Mouse (Mus musculus) intestine, embryonic 16.5 days (tissue): ENCODE results near the gene Podnl1. TPM values are rescaled to one million over a fixed set of nuclear protein-coding genes. Genes with fewer than 3 reads are reported as not detected.

Experiments
- ATAC-seq: fragments of 200-750 bp; cut with Nextera tagmentation; 2 replicates; pipeline ENCODE4 v1.8.0; 2017; ENCODE audit warnings: moderate TSS enrichment, moderate library complexity
- H3K27ac ChIP-seq: fragments of 300-500 bp; sonication (generic); 2 replicates; pipeline ENCODE4 v1.5.1; 2014; ENCODE audit warnings: mild to moderate bottlenecking, low read length
- H3K27me3 ChIP-seq: fragments of 300-500 bp; sonication (generic); replicated peaks from 2 replicates; pipeline ENCODE4 v1.6.1; 2014; ENCODE audit warnings: low read length, control low read depth, mixed read lengths; ENCODE audit not compliant: control insufficient read depth, insufficient read depth
- H3K36me3 ChIP-seq: fragments of 300-500 bp; sonication (generic); 2 replicates; pipeline ENCODE4 v1.6.1; 2014; ENCODE audit warnings: low read length, control low read depth; ENCODE audit not compliant: control insufficient read depth, insufficient read depth
- H3K4me1 ChIP-seq: fragments of 300-500 bp; sonication (generic); 2 replicates; pipeline ENCODE4 v1.6.1; 2014; ENCODE audit warnings: low read length, control low read depth, mixed read lengths; ENCODE audit not compliant: control insufficient read depth, insufficient read depth
- H3K4me2 ChIP-seq: fragments of 300-500 bp; sonication (generic); 2 replicates; pipeline ENCODE4 v1.6.1; 2014; ENCODE audit warnings: low read depth, low read length, control low read depth
- H3K4me3 ChIP-seq: fragments of 300-500 bp; sonication (generic); 2 replicates; pipeline ENCODE4 v1.5.1; 2014; ENCODE audit warnings: mild to moderate bottlenecking, low read length
- H3K9ac ChIP-seq: fragments of 300-500 bp; sonication (generic); 2 replicates; pipeline ENCODE4 v1.6.1; 2014; ENCODE audit warnings: low read depth, low read length
- H3K9me3 ChIP-seq: fragments of 300-500 bp; sonication (generic); 2 replicates; pipeline ENCODE4 v1.6.1; 2016; ENCODE audit warnings: low read length, control low read depth; ENCODE audit not compliant: control insufficient read depth
- WGBS: fragments of 180-500 bp; shearing (Covaris S2); extraction: QIAGEN DNeasy Blood & Tissue Kit; methylation state at CpG from one replicate; pipeline ENCODE4 v1.1.7; 2014; 5-methylcytosine and 5-hydroxymethylcytosine counted together
- microRNA counts: library from miRNA; unstranded; fragments of <30 nt; microRNA quantifications from one replicate; lab custom pipeline; 2016
- microRNA-seq: library from miRNA; unstranded; fragments of <30 nt; microRNA quantifications from one replicate; pipeline ENCODE4, GENCODE M21; 2016
- polyA plus RNA-seq: library from polyadenylated mRNA; unstranded; fragments of >200 nt; fragmentation: Nextera tagmentation; extraction: Ambion mirVana; gene quantifications from 2 replicates; pipeline ENCODE4 v1.2.1, GENCODE M21; 2015

Gene Podnl1
- polyA plus RNA-seq, 1 experiment from 2014 or later: 0.38 TPM

- Histone ChIP-seq H3K9me3 (no peaks in the 10 kb centered on the region), H3K4me3 (no peak overlapping the region), H3K36me3 (peaks cover 5% of the 10 kb centered on the region), H3K9ac (no peak overlapping the region), H3K27me3 (no peaks in the 10 kb centered on the region), H3K27ac (no peak overlapping the region), H3K4me2 (no peak overlapping the region), H3K4me1 (peaks cover 3% of the 10 kb centered on the region; the same call in 1 of the 2 replicates)
- 88% methylated on average over 6 of the region's 6 CpGs for WGBS
- ATAC-seq: no peak
These were observed 48.1 kb downstream of the Podnl1 start for GRCm38 (mm10) chr8:84173861-84174260.

DNA sequence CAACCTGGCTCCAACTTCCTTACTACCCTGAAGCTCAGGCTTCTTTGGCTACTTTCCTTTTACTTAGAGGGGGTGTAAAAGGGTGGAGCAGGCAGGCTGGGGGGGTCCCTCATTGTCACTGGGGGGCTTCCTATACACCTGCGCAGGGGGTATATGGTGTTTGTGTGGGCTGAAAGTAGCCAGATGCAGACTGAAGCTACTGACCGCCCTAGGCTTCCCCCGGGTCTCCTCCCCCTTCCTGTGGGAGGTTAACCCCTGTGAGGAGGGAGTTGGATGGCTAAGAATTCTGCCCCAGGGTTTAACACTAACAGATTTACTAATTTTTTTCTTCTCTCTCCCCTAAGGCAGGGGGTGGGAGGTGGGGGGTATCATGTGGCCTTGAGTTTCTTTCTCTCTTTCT, 50.8 kb downstream of the Podnl1 start:
- no peak overlapping the region for H3K4me2 ChIP-seq
- H3K9ac ChIP-seq: no peak overlapping the region

DNA sequence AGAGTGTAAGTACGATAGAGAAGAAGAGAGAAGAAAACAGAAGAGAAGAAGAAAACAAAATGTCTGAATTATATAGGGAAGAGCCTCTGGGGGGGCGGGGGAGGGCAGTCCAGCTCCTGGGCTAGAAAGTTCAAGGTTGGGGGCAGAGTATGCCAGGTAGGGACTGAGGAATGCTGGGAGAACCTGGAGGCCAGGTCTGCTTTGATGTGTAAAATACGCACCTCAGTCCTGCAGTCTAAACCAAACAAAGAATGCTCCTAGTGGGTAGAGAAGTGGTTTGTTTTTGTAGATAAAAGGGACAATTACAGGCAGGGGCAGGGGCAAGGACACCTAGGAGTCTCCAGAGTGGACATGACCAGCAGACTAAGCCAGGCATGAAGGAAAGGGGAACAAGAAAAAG, 51.6 kb downstream of the Podnl1 start:
- ATAC-seq: no peak
- no peak overlapping the region for H3K27ac ChIP-seq
- H3K9ac ChIP-seq: no peak overlapping the region
- peaks cover 22% of the 10 kb centered on the region for H3K4me1 ChIP-seq
- no peaks in the 10 kb centered on the region for H3K9me3 ChIP-seq
- H3K27me3 ChIP-seq: no peaks in the 10 kb centered on the region
- H3K36me3 ChIP-seq: peaks cover 5% of the 10 kb centered on the region; the same call in 1 of the 2 replicates
- no peak overlapping the region for H3K4me2 ChIP-seq
- 81% methylated on average over 3 of the region's 3 CpGs for WGBS
- H3K4me3 ChIP-seq: no peak overlapping the region

More for the DNA sequence above, 50.8 kb downstream of the Podnl1 start:
- H3K9me3 ChIP-seq: no peaks in the 10 kb centered on the region
- 24% methylated on average over 3 of the region's 3 CpGs for WGBS
- peaks cover 5% of the 10 kb centered on the region for H3K36me3 ChIP-seq
- H3K4me3 ChIP-seq: no peak overlapping the region
- peaks cover 22% of the 10 kb centered on the region for H3K4me1 ChIP-seq
- ATAC-seq: no peak
- no peaks in the 10 kb centered on the region for H3K27me3 ChIP-seq
- H3K27ac ChIP-seq: no peak overlapping the region

DNA sequence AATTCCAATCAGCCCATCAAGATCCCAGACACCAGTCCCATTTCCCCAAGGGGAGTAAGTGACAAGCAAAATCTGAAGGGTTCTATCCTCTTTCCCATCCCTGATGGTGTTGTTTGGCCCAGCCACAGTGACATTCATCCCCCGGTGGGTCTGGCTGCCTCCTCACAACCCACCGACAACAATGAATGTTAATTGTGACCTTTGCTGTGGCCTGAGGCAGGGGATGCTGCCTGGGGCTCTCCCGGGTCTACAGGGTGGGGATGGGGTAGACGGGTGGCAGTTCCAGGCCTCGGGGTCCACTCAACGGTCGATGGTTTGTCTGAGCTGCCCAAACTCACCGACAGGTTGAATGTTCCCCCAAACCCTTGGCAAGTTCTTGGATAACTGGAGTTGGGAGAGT, 52.8 kb downstream of the Podnl1 start:
- Histone ChIP-seq H3K9ac (no peak overlapping the region), H3K27me3 (no peaks in the 10 kb centered on the region), H3K4me2 (no peak overlapping the region), H3K4me1 (peaks cover 29% of the 10 kb centered on the region), H3K36me3 (no peaks in the 10 kb centered on the region), H3K27ac (no peak overlapping the region), H3K4me3 (no peak overlapping the region), H3K9me3 (no peaks in the 10 kb centered on the region)
- ATAC-seq: no peak
- 83% methylated on average over 8 of the region's 8 CpGs for WGBS

- no peak for ATAC-seq
- peak overlapping the region; percentile 27 for H3K27ac ChIP-seq
These were observed 54.2 kb downstream of the Podnl1 start for GRCm38 (mm10) chr8:84179946-84180345.

GRCm38 (mm10) chr8:84180530-84181190, 54.9 kb downstream of the Podnl1 start:
- H3K36me3 ChIP-seq: no peaks in the 10 kb centered on the region
- H3K4me1 ChIP-seq: peaks cover 33% of the 10 kb centered on the region
- no peaks in the 10 kb centered on the region for H3K27me3 ChIP-seq
- H3K9ac ChIP-seq: peak overlapping the region; percentile 64
- peak overlapping the region; percentile 45 for H3K27ac ChIP-seq
- H3K4me3 ChIP-seq: peak overlapping the region; percentile 36
- H3K4me2 ChIP-seq: peak overlapping the region; percentile 59
- no peaks in the 10 kb centered on the region for H3K9me3 ChIP-seq
- peak; percentile 70 for ATAC-seq
- WGBS: 5% methylated on average over 16 of the region's 16 CpGs

More at GRCm38 (mm10) chr8:84179946-84180345, 54.2 kb downstream of the Podnl1 start:
- Histone ChIP-seq H3K4me1 (peaks cover 33% of the 10 kb centered on the region), H3K4me2 (peak overlapping the region; percentile 59), H3K9ac (peak overlapping the region; percentile 64), H3K36me3 (no peaks in the 10 kb centered on the region), H3K27me3 (no peaks in the 10 kb centered on the region), H3K4me3 (peak overlapping the region; percentile 36), H3K9me3 (no peaks in the 10 kb centered on the region)
- 22% methylated on average over 4 of the region's 4 CpGs for WGBS

MicroRNAs encoded within 50 kb of the gene (microRNA counts, 519-probe panel; counts per million panel counts)
- microRNA mmu-miR-181c (lab: Ali Mortazavi, UCI) (2,409 counts per million, percentile 58 among the panel's probes with 10 or more counts), microRNA mmu-miR-709 (lab: Ali Mortazavi, UCI) (2,028 counts per million, percentile 43 among the panel's probes with 10 or more counts)

Small RNA genes within 50 kb of the gene (microRNA-seq; reads per million reads assigned to microRNA genes)
- gene Gm25110 (not detected), gene Mir181c (4,773 reads per million, percentile 88 among the genes with 10 or more reads in this experiment), gene Mir181d (3,284 reads per million, percentile 84 among the genes with 10 or more reads in this experiment), gene Mir709 (not detected)

Other genes starting within 250 kb of the Podnl1 start
- 7.9 and 8.1 TPM in 2 replicates for gene Adgrl1, start 225.9 kb upstream of the Podnl1 start, polyA plus RNA-seq
- gene Gm10644, start 170.8 kb upstream of the Podnl1 start, polyA plus RNA-seq: 0.39 TPM in 2 replicates
- gene Asf1b, start 170.5 kb upstream of the Podnl1 start, polyA plus RNA-seq: 50.4 and 61.7 TPM in 2 replicates
- 24.6 and 77.1 TPM in 2 replicates for gene Prkaca, start 153.0 kb upstream of the Podnl1 start, polyA plus RNA-seq
- 5.8 and 6.0 TPM in 2 replicates for gene Samd1, start 128.3 kb upstream of the Podnl1 start, polyA plus RNA-seq
- gene 1700067K01Rik, start 124.5 kb upstream of the Podnl1 start, polyA plus RNA-seq: 0.66 and 0.84 TPM in 2 replicates
- gene 2210011C24Rik, start 113.8 kb upstream of the Podnl1 start, polyA plus RNA-seq: 2.1 and 3.1 TPM in 2 replicates
- 5.8 and 6.4 TPM in 2 replicates for gene Palm3, start 104.5 kb upstream of the Podnl1 start, polyA plus RNA-seq
- 1.2 and 1.4 TPM in 2 replicates for gene Il27ra, start 83.4 kb upstream of the Podnl1 start, polyA plus RNA-seq
- gene Rln3, start 81.0 kb upstream of the Podnl1 start, polyA plus RNA-seq: 0.23 and 0.37 TPM in 2 replicates
- 0.76 and 0.81 TPM in 2 replicates for gene Gm10643, start 60.9 kb upstream of the Podnl1 start, polyA plus RNA-seq
- 5.9 and 6.8 TPM in 2 replicates for gene Rfx1, start 59.2 kb upstream of the Podnl1 start, polyA plus RNA-seq
- gene Dcaf15, start 21.2 kb upstream of the Podnl1 start, polyA plus RNA-seq: 8.8 and 9.4 TPM in 2 replicates
- gene Cc2d1a, start 21.9 kb downstream of the Podnl1 start, polyA plus RNA-seq: 25.3 and 26.0 TPM in 2 replicates
- 0.61 and 0.82 TPM in 2 replicates for gene 4930432K21Rik, start 22.0 kb downstream of the Podnl1 start, polyA plus RNA-seq
- 0.89 and 1.3 TPM in 2 replicates for gene Nanos3, start 59.2 kb downstream of the Podnl1 start, polyA plus RNA-seq
- gene Zswim4, start 111.1 kb downstream of the Podnl1 start, polyA plus RNA-seq: 7.1 and 7.7 TPM in 2 replicates
- 292 and 296 TPM in 2 replicates for gene D8Ertd738e, start 123.7 kb downstream of the Podnl1 start, polyA plus RNA-seq
- gene Mri1, start 131.3 kb downstream of the Podnl1 start, polyA plus RNA-seq: 76.0 and 77.1 TPM in 2 replicates
- 13.5 and 16.3 TPM in 2 replicates for gene Ccdc130, start 144.4 kb downstream of the Podnl1 start, polyA plus RNA-seq